Mouse (Mus musculus): ENCODE results near the gene Mpp3. TPM values are rescaled to one million over a fixed set of nuclear protein-coding genes. Genes with fewer than 3 reads are reported as not detected.

Gene Mpp3
- polyA plus RNA-seq, 1 experiment = not detected

DNA sequence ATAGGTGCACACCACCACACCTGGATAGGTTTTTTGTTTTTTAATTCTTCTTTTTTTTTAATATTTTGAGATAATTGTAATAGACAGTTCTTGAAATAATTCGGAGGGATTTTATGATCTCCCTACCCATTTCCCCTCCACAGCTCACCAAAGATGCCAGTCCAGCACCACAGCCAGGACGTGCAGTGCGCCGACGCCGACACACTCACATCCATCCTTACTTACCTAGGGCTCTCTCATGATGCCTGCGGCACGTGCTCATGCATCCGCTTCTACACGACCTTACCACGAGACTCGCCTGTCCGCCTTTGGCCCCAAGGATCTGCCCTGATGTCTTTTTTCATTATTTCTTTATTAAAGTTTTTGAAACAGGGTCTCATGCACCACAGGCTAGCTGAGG lies 58.4 kb downstream of the Mpp3 start:
- Histone ChIP-seq H3K27me3 (ENCODE audit: control insufficient read depth) (peaks cover 32% of the 10 kb centered on the region), H3K4me1 (ENCODE audit: control insufficient read depth) (no peaks in the 10 kb centered on the region), H3K4me3 (replicated peaks) (no peak overlapping the region), H3K36me3 (ENCODE audit: control insufficient read depth) (no peaks in the 10 kb centered on the region; the same call in 1 of the 2 replicates), H3K9me3 (ENCODE audit: control insufficient read depth, low read length) (no peaks in the 10 kb centered on the region)
- no peak for TF ChIP-seq TAL1 (IDR thresholded peaks at IDR 0.05; ENCODE audit: low read length)
- TF ChIP-seq GATA1 (IDR thresholded peaks at IDR 0.05; ENCODE audit: low read length) = no peak

DNA sequence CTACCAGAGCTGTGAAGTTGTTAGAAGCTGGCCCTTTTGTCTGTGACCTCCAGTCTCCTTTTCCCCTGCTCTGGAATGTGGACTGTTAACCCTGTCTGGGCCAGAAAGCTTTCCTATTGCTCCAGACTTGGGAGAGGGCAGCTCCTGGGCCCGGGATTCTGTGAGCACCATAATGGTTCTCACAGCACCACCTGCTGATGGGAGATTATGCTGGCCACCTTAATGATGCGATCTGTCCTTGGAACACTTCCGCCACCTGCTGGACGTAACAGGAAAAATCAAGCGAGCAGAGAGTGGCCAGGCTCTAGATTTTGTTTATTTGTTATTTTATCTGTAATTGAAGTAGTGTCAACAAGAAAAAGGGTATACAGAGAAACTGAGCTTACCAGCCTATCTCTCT lies 59.5 kb downstream of the Mpp3 start:
- TF ChIP-seq GATA1 (IDR thresholded peaks at IDR 0.05; ENCODE audit: low read length) (no peak), TAL1 (IDR thresholded peaks at IDR 0.05; ENCODE audit: low read length) (no peak)
- Histone ChIP-seq H3K27me3 (ENCODE audit: control insufficient read depth) (peaks cover 43% of the 10 kb centered on the region), H3K36me3 (ENCODE audit: control insufficient read depth) (no peaks in the 10 kb centered on the region), H3K4me1 (ENCODE audit: control insufficient read depth) (no peaks in the 10 kb centered on the region), H3K9me3 (ENCODE audit: control insufficient read depth, low read length) (peaks cover 3% of the 10 kb centered on the region; the same call in 1 of the 2 replicates), H3K4me3 (replicated peaks) (no peak overlapping the region)

DNA sequence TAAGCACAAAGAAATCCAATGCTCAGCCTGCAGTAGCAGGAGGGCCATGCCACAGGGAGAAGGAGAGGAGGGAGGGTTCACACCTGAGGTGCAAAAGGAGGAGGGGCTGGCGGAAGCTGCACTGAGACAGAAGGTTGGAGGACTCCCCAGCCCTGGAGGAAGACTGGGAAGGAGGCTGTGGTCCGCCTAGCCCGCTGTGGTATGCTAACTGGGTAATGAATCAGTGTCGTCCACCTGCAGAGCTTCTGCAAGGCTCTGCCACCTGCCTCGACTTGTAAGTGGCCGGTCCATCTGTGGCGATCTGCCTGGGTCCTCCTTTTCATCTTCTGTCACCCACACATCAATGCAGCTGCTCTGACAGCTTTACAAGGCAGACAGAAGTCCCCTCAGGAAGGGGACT lies 60.0 kb downstream of the Mpp3 start:
- peaks cover 3% of the 10 kb centered on the region; the same call in 1 of the 2 replicates for H3K9me3 ChIP-seq (ENCODE audit: control insufficient read depth, low read length)
- TF ChIP-seq TAL1 (IDR thresholded peaks at IDR 0.05; ENCODE audit: low read length) (no peak), GATA1 (IDR thresholded peaks at IDR 0.05; ENCODE audit: low read length) (no peak)
- H3K27me3 ChIP-seq (ENCODE audit: control insufficient read depth) = peaks cover 48% of the 10 kb centered on the region
- no peaks in the 10 kb centered on the region for H3K4me1 ChIP-seq (ENCODE audit: control insufficient read depth)
- no peak overlapping the region for H3K4me3 ChIP-seq (replicated peaks)
- no peaks in the 10 kb centered on the region for H3K36me3 ChIP-seq (ENCODE audit: control insufficient read depth)

DNA sequence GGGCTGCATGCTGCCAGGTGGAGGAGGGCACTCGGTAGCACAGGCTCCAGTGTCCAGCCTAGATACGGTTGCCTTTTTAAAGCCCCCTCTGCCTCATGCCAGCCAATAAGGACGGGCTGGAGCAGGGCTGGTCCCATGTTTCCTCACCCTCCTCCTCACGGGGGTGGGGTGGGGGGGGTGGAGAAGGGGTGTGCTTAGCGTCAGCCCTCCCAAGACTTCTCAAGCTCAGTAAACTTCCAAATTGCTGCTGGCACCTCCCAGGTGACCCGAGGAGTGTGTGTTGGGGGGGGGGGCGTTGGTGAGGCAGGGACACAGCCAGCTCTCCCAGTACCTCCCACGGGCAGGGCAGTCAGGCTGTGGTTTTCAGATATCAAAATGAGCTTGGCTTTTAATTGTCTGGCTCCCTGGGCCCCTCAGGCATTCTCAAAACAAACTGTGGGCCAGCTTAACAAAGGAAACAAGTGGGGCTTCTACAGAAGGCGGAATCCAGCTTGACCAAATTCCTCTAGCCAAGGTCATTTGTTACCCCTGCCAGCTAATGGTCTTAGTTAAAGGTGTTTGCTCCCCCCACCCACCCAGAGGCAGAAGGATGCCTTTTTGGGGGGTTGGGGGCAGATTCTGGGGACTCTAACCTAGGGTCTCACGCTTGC lies 61.2 kb downstream of the Mpp3 start, which contains the start of gene Sost:
Gene Sost (minus strand): TSS at position 51 of the 650 bp plus-strand sequence.
- Histone ChIP-seq H3K9me3 (ENCODE audit: control insufficient read depth, low read length) (peaks cover 3% of the 10 kb centered on the region; the same call in 1 of the 2 replicates), H3K36me3 (ENCODE audit: control insufficient read depth) (no peaks in the 10 kb centered on the region), H3K4me3 (replicated peaks) (no peak within 1 kb of the TSS), H3K4me1 (ENCODE audit: control insufficient read depth) (no peaks in the 10 kb centered on the region), H3K27me3 (ENCODE audit: control insufficient read depth) (peaks cover 60% of the 10 kb centered on the region)
- no peak for TF ChIP-seq TAL1 (IDR thresholded peaks at IDR 0.05; ENCODE audit: low read length)
- no peak for TF ChIP-seq GATA1 (IDR thresholded peaks at IDR 0.05; ENCODE audit: low read length)

DNA sequence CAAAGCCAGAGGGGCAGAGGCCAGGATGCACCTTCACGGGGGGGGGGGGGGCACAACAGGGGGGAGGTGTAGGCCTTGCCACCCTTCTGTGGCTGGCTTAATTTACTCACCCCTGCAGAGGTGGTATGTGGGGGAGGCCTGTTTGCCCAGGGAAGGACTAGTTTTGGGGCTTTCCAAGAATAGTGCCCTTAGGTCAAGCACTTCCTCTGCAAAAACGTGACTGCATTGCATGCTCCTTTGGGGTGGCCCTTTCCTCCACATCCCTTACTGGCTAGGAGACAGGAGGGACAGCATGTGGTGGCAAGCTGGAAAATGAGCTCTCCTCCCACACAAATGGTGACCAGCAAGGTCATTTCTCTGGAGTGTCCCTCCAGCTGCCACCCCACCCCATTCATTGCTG lies 62.7 kb downstream of the Mpp3 start:
- Histone ChIP-seq H3K27me3 (ENCODE audit: control insufficient read depth) (peaks cover 75% of the 10 kb centered on the region), H3K4me1 (ENCODE audit: control insufficient read depth) (no peaks in the 10 kb centered on the region), H3K4me3 (replicated peaks) (no peak overlapping the region)

DNA sequence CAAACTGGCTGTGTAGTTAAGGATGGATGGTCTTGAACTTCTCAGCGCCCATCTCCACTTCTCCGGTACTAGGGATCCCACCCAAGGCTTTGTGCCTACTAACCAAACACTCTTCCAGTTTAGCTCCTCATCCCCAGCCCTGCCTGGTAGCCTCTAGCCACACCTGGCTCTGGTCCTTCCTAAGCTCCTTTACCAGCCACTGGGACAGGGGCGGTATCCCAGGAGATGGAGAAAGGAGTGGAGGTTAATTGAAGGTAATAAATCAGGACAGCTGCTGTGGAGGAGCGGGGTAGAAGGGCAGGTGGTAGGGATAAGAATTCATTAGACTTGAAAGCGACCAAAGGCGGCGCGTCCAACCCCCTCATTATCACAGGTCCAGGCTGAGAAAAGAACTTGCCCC lies 63.6 kb downstream of the Mpp3 start:
- Histone ChIP-seq H3K4me1 (ENCODE audit: control insufficient read depth) (no peaks in the 10 kb centered on the region), H3K27me3 (ENCODE audit: control insufficient read depth) (peaks cover 78% of the 10 kb centered on the region), H3K9me3 (ENCODE audit: control insufficient read depth, low read length) (peaks cover 3% of the 10 kb centered on the region; the same call in 1 of the 2 replicates), H3K36me3 (ENCODE audit: control insufficient read depth) (no peaks in the 10 kb centered on the region), H3K4me3 (replicated peaks) (no peak overlapping the region)
- TF ChIP-seq GATA1 (IDR thresholded peaks at IDR 0.05; ENCODE audit: low read length) = no peak
- no peak for TF ChIP-seq TAL1 (IDR thresholded peaks at IDR 0.05; ENCODE audit: low read length)

More for the DNA sequence above, 62.7 kb downstream of the Mpp3 start:
- TF ChIP-seq GATA1 (IDR thresholded peaks at IDR 0.05; ENCODE audit: low read length) (no peak), TAL1 (IDR thresholded peaks at IDR 0.05; ENCODE audit: low read length) (no peak)
- Histone ChIP-seq H3K9me3 (ENCODE audit: control insufficient read depth, low read length) (peaks cover 3% of the 10 kb centered on the region; the same call in 1 of the 2 replicates), H3K36me3 (ENCODE audit: control insufficient read depth) (no peaks in the 10 kb centered on the region)

DNA sequence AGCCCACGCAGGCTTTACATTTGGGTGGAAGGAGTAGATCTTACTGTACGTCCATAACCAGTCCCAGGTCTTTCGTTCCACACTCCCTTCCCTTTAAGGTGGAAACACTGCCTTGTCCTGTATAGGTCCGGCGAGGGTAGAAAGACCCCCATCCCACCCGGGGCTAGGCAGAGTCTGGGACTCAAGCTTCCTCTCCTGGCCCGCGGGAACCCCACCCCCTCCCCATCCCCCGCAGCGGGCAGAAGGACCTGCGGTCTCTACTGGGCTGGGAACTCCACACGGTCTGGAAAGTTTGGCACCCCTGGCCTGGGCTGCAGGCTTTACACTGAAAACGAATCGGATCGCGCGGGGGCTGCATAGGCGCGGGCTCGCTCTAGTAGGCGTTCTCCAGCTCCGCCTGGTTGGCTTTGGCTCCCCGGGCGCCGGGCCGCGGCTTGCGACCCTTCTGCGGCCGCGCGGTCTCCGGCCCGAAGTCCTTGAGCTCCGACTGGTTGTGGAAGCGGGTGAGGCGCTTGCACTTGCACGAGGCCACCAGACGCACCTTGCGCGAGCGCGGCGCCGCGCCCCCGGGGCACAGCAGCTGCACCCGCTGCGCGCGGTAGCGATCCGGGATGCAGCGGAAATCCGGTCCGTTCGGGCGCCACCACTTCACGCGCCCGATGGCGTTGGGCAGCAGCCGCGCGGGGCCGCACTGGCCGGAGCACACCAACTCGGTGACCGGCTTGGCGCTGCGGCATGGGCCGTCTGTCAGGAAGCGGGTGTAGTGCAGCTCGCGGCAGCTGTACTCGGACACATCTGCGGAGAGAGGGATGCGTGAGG lies 64.6 kb downstream of the Mpp3 start:
- peak overlapping the region; percentile 16 for H3K4me3 ChIP-seq (replicated peaks)
- H3K36me3 ChIP-seq (ENCODE audit: control insufficient read depth) = no peaks in the 10 kb centered on the region
- H3K27me3 ChIP-seq (ENCODE audit: control insufficient read depth) = peaks cover 83% of the 10 kb centered on the region
- peaks cover 3% of the 10 kb centered on the region; the same call in 1 of the 2 replicates for H3K9me3 ChIP-seq (ENCODE audit: control insufficient read depth, low read length)
- TF ChIP-seq GATA1 (IDR thresholded peaks at IDR 0.05; ENCODE audit: low read length) = no peak
- TF ChIP-seq TAL1 (IDR thresholded peaks at IDR 0.05; ENCODE audit: low read length) = no peak
- no peaks in the 10 kb centered on the region for H3K4me1 ChIP-seq (ENCODE audit: control insufficient read depth)

DNA sequence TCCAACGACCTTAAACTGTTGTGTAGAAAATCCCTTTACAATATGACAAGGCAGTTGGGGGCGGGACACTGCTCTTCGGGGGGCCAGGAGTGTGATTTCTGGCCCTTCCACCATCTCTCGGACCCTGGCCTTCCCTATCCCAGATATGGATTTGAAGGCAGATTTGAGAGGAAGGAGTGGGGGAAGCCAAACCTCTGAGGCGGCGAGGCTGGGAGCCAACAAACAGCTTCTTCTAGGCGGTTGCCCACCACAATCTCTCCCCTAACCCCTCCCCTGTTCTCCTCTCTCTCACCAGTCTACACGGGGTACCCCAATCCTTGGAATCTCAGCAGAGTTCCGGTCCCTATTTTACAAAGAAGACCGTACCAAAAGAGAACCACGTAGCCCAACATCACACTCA lies 65.2 kb downstream of the Mpp3 start:
- peaks cover 82% of the 10 kb centered on the region for H3K27me3 ChIP-seq (ENCODE audit: control insufficient read depth)
- no peak for TF ChIP-seq TAL1 (IDR thresholded peaks at IDR 0.05; ENCODE audit: low read length)
- no peak for TF ChIP-seq GATA1 (IDR thresholded peaks at IDR 0.05; ENCODE audit: low read length)
- peaks cover 3% of the 10 kb centered on the region; the same call in 1 of the 2 replicates for H3K9me3 ChIP-seq (ENCODE audit: control insufficient read depth, low read length)
- H3K36me3 ChIP-seq (ENCODE audit: control insufficient read depth) = no peaks in the 10 kb centered on the region
- H3K4me1 ChIP-seq (ENCODE audit: control insufficient read depth) = no peaks in the 10 kb centered on the region
- H3K4me3 ChIP-seq (replicated peaks) = no peak overlapping the region

DNA sequence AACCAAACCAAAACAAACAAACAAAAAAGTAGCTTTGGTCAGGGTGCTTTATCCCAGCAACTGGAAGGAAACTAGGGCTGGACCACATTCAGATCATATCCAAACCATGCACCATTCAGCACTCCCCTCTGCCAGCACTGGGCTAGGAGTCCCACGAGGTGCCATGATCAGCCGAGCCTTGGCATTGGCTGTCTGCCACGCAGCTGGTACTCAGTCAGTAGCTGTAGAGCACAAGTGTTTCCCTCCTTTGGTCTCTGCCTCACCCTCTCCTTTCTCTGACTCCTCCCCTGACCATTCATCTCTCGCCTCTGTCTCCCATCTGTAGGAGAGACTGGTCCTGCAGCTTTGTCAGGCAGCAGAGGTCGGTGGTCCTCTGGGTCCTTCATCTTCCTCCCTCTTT lies 70.8 kb downstream of the Mpp3 start:
- Histone ChIP-seq H3K9me3 (ENCODE audit: control insufficient read depth, low read length) (no peaks in the 10 kb centered on the region), H3K27me3 (ENCODE audit: control insufficient read depth) (peaks cover 41% of the 10 kb centered on the region), H3K4me1 (ENCODE audit: control insufficient read depth) (peaks cover 6% of the 10 kb centered on the region), H3K36me3 (ENCODE audit: control insufficient read depth) (no peaks in the 10 kb centered on the region), H3K4me3 (replicated peaks) (no peak overlapping the region)
- no peak for TF ChIP-seq TAL1 (IDR thresholded peaks at IDR 0.05; ENCODE audit: low read length)
- no peak for TF ChIP-seq GATA1 (IDR thresholded peaks at IDR 0.05; ENCODE audit: low read length)

Measured in erythroblast, embryonic 14.5 days (primary cell).